Mouse (Mus musculus) embryonic stem cell, embryonic (primary cell): ENCODE measurements around the gene Gm10721.
"Not testable (repeated sequence)": the region's sequence is repeated elsewhere in the genome, so short reads cannot be mapped to it uniquely, and the experiment has no call there.

Experiments
- CTCF ChIA-PET, 4 experiments: fragments of 300-600 bp in 2 of 4; fragments of 350-600 bp in 2 of 4; sonication (Branson Sonifier 250); formaldehyde crosslinking; loops; one replicate each; lab custom pipeline; 2022; ENCODE audit warnings: inconsistent platforms in 2 of 4; lab: Charles Lee
- POLR2A ChIA-PET, 4 experiments: fragments of 300-600 bp in 2 of 4; fragments of 350-600 bp in 2 of 4; sonication (Branson Sonifier 250); formaldehyde crosslinking; loops; one replicate each; lab custom pipeline; 2022; ENCODE audit warnings: antibody characterized with exemption in 4 of 4, inconsistent platforms in 1 of 4; lab: Charles Lee

Gene Gm10721

DNA sequence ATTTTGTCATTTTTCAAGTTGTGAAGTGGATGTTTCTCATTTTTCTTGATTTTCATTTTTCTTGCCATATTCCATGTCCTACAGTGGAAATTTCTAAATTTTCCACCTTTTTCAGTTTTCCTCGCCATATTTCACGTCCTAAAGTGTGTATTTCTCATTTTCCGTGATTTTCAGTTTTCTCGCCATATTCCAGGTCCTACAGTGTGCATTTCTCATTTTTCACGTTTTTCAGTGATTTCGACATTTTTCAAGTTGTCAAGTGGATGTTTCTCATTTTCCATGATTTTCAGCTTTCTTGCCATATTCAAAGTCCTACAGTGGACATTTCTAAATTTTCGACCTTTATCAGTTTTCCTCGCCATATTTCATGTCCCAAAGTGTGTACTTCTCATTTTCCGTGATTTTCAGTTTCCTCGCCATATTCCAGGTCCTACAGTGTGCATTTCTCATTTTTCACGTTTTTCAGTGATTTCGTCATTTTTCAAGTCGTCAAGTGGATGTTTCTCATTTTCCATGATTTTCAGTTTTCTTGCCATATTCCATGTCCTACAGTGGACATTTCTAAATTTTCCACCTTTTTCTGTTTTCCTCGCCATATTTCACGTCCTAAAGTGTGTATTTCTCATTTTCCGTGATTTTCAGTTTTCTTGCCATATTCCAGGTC, 11.2 kb downstream of the Gm10721 start:
- POLR2A ChIA-PET, CTCF ChIA-PET: not testable (repeated sequence)

DNA sequence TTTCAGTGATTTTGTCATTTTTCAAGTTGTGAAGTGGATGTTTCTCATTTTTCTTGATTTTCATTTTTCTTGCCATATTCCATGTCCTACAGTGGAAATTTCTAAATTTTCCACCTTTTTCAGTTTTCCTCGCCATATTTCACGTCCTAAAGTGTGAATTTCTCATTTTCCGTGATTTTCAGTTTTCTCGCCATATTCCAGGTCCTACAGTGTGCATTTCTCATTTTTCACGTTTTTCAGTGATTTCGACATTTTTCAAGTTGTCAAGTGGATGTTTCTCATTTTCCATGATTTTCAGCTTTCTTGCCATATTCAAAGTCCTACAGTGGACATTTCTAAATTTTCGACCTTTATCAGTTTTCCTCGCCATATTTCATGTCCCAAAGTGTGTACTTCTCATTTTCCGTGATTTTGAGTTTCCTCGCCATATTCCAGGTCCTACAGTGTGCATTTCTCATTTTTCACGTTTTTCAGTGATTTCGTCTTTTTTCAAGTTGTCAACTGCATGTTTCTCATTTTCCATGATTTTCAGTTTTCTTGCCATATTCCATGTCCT, 12.1 kb downstream of the Gm10721 start, which contains the start of gene Gm10717:
Gm10717 (plus strand) TSS at position 506 of the 556 bp plus-strand sequence.
- POLR2A ChIA-PET, CTCF ChIA-PET: not testable (repeated sequence)

DNA sequence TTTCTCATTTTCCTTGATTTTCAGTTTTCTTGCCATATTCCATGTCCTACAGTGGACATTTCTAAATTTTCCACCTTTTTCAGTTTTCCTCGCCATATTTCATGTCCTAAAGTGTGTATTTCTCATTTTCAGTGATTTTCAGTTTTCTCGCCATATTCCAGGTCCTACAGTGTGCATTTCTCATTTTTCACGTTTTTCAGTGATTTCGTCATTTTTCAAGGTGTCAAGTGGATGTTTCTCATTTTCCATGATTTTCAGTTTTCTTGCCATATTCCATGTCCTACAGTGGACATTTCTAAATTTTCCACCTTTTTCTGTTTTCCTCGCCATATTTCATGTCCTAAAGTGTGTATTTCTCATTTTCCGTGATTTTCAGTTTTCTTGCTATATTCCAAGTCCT, 12.7 kb downstream of the Gm10721 start:
- POLR2A ChIA-PET, CTCF ChIA-PET: not testable (repeated sequence)

DNA sequence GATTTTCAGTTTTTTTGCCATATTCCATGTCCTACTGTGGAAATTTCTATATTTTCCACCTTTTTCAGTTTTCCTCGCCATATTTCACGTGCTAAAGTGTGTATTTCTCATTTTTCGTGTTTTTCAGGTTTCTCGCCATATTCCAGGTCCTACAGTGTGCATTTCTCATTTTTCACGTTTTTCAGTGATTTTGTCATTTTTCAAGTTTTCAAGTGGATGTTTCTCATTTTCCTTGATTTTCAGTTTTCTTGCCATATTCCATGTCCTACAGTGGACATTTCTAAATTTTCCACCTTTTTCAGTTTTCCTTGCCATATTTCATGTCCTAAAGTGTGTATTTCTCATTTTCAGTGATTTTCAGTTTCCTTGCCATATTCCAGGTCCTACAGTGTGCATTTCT, 13.2 kb downstream of the Gm10721 start:
- POLR2A ChIA-PET, CTCF ChIA-PET: not testable (repeated sequence)

DNA sequence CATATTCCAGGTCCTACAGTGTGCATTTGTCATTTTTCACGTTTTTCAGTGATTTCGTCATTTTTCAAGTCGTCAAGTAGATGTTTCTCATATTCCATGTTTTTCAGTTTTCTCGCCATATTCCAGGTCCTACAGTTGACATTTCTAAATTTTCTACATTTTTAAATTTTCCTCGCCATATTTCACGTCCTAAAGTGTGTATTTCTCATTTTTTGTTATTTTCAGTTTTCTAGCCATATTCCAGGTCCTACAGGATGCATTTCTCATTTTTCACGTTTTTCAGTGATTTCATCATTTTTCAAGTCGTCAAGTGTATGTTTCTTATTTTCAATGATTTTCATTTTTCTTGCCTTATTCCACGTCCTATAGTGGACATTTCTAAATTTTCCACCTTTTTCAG, 13.8 kb downstream of the Gm10721 start:
- POLR2A ChIA-PET, CTCF ChIA-PET: not testable (repeated sequence)

DNA sequence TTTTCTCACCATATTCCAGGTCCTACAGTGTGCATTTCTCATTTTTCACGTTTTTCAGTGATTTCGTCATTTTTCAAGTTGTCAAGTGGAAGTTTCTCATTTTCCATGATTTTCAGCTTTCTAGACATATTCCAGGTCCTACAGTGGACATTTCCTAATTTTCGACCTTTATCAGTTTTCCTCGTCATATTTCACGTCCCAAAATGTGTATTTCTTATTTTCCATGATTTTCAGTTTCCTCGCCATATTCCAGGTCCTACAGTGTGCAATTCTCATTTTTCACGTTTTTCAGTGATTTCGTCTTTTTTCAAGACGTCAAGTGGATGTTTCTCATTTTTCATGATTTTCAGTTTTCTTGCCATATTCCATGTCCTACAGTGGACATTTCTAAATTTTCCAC, 14.3 kb downstream of the Gm10721 start:
- CTCF ChIA-PET, POLR2A ChIA-PET: not testable (repeated sequence)

DNA sequence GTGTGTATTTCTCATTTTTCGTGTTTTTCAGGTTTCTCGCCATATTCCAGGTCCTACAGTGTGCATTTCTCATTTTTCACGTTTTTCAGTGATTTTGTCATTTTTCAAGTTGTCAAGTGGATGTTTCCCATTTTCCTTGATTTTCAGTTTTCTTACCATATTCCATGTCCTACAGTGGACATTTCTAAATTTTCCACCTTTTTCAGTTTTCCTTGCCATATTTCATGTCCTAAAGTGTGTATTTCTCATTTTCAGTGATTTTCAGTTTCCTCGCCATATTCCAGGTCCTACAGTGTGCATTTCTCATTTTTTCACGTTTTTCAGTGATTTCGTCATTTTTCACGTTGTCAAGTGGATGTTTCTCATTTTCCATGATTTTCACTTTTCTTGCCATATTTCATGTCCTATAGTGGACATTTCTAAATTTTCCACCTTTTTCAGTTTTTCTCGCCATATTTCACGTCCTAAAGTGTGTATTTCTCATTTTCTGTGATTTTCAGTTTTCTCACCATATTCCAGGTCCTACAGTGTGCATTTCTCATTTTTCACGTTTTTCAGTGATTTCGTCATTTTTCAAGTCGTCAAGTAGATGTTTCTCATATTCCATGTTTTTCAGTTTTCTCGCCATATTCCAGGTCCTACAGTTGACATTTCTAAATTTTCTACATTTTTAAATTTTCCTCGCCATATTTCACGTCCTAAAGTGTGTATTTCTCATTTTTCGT, 16.5 kb downstream of the Gm10721 start:
- CTCF ChIA-PET: not testable (repeated sequence)

DNA sequence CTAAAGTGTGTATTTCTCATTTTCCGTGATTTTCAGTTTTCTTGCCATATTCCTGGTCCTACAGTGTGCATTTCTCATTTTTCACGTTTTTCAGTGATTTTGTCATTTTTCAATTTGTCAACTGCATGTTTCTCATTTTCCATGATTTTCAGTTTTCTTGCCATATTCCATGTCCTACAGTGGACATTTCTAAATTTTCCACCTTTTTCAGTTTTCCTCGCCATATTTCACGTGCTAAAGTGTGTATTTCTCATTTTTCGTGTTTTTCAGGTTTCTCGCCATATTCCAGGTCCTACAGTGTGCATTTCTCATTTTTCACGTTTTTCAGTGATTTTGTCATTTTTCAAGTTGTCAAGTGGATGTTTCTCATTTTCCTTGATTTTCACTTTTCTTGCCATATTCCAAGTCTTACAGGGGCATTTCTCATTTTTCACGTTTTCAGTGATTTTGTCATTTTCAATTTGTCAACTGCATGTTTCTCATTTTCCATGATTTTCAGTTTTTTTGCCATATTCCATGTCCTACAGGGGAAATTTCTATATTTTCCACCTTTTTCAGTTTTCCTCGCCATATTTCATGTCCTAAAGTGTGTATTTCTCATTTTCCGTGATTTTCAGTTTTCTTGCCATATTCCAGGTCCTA, 17.9 kb downstream of the Gm10721 start:
- POLR2A ChIA-PET, CTCF ChIA-PET: not testable (repeated sequence)

More for the DNA sequence above, 16.5 kb downstream of the Gm10721 start:
- POLR2A ChIA-PET: not testable (repeated sequence)

DNA sequence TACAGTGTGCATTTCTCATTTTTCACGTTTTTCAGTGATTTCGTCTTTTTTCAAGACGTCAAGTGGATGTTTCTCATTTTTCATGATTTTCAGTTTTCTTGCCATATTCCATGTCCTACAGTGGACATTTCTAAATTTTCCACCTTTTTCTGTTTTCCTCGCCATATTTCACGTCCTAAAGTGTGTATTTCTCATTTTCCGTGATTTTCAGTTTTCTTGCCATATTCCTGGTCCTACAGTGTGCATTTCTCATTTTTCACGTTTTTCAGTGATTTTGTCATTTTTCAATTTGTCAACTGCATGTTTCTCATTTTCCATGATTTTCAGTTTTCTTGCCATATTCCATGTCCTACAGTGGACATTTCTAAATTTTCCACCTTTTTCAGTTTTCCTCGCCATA, 21.4 kb downstream of the Gm10721 start, which contains the start of gene Gm17535:
Gm17535 (plus strand) TSS at position 301 of the 400 bp plus-strand sequence.
- POLR2A ChIA-PET, CTCF ChIA-PET: not testable (repeated sequence)

DNA sequence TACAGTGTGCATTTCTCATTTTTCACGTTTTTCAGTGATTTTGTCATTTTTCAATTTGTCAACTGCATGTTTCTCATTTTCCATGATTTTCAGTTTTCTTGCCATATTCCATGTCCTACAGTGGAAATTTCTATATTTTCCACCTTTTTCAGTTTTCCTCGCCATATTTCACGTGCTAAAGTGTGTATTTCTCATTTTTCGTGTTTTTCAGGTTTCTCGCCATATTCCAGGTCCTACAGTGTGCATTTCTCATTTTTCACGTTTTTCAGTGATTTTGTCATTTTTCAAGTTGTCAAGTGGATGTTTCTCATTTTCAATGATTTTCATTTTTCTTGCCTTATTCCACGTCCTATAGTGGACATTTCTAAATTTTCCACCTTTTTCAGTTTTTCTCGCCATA, 23.6 kb downstream of the Gm10721 start, which contains the start of gene Gm10715:
Gm10715 (plus strand) TSS at position 301 of the 400 bp plus-strand sequence.
- POLR2A ChIA-PET, CTCF ChIA-PET: not testable (repeated sequence)

DNA sequence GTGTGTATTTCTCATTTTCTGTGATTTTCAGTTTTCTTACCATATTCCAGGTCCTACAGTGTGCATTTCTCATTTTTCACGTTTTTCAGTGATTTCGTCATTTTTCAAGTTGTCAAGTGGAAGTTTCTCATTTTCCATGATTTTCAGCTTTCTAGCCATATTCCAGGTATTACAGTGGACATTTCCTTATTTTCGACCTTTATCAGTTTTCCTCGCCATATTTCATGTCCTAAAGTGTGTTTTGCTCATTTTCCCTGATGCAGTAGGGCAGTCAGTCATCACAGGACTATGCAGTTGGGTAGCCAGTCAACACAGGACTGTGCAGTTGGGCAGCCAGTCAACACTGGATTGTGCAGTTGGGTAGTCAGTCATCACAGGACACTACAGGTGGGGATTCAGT, 25.2 kb downstream of the Gm10721 start:
- CTCF ChIA-PET, POLR2A ChIA-PET: not testable (repeated sequence)
